Mouse (Mus musculus) CD4-positive helper T cell, adult 2 months (primary cell): ENCODE results near the gene Lrrc8d.

Experiments used
- DNase-seq: peaks from one replicate; pipeline ENCODE4 v3.0.0-alpha.2; 2012; ENCODE audit warnings: low read depth, missing footprints, low spot score

Lrrc8d gene

GRCm38 (mm10) chr5:105715531-105716124 lies 15.9 kb downstream of the Lrrc8d start:
- peak; percentile 64 for DNase-seq

DNA sequence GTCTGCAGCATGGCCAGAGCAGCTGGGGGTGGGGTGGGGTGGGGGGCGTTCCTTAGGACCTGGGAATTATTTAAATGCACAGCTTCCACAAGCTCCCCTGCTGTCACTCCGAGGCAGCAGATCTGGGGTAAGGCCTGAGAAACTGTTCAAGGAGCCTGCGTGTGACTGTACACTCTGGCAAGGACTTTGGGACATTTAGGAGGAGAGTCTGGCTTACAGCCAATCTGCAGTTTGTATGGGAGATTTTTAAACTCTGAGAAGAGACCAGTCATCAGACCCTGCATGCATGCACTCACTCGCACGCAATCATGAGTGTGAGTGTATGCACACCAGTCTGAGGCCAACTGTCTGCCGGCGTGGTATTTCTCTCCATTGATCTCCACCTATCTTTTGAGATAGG lies 17.5 kb downstream of the Lrrc8d start:
- DNase-seq: no peak

DNA sequence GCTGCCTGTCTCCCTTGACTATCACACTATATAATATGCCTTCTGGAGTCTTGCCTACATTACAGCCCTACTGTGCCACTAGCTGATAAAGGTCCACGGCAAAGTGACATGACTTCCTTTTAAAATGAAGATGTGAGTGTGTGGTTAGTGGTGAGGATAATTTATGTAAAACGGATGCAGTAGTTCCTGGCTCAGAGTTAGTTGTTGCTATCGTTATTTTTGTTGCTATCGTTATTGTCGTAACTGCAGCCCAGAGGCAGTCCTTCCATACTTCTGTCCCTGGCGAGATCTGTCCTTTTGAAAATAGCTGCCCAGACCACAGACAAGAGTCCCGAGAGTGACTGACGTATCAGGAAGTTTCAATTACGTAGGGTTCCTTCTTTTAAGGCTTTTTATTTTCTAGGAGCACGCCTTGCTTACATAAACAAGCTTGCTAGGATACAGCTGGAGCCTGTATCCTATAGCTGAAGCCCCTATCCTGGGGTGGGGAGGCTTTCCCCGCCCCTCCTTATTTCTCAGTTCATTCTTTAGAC lies 18.4 kb downstream of the Lrrc8d start:
- DNase-seq: peak; percentile 88

GRCm38 (mm10) chr5:105721267-105721666 lies 21.5 kb downstream of the Lrrc8d start:
- no peak for DNase-seq

- DNase-seq: no peak
Measured at GRCm38 (mm10) chr5:105722807-105723206, 23.0 kb downstream of the Lrrc8d start.

GRCm38 (mm10) chr5:105730193-105730831 lies 30.5 kb downstream of the Lrrc8d start:
- DNase-seq: no peak

GRCm38 (mm10) chr5:105731173-105731626 lies 31.4 kb downstream of the Lrrc8d start:
- peak; percentile 63 for DNase-seq

- peak; percentile 73 for DNase-seq
Measured at GRCm38 (mm10) chr5:105731627-105732432, 32.1 kb downstream of the Lrrc8d start.

GRCm38 (mm10) chr5:105732433-105732891 lies 32.7 kb downstream of the Lrrc8d start:
- DNase-seq: no peak

- no peak for DNase-seq
Measured at GRCm38 (mm10) chr5:105733226-105733625, 33.5 kb downstream of the Lrrc8d start.

DNA sequence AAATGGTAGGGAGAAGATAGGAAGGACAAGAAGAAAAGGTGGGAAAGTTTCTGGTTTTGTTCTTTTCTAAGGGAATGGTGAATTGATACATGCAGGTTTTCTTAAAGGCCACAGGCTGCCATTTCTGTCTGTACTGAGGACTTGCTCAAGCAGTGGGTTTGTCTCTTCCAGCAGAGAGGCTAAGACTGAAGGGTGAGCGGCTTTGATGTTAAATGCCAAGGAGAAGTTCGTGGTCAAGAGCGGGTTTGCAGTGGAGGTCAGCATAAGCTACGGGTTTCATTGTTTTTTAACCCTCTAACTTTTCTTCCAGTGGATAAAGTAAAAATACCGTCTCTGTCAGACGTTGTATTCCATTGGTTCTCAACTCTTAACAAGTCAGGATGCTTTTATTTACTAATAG lies 36.6 kb downstream of the Lrrc8d start:
- no peak for DNase-seq

- no peak for DNase-seq
Measured at GRCm38 (mm10) chr5:105737145-105737544, 37.4 kb downstream of the Lrrc8d start.

- no peak for DNase-seq
Measured at GRCm38 (mm10) chr5:105740437-105740836, 40.7 kb downstream of the Lrrc8d start.

- DNase-seq: no peak
Measured at GRCm38 (mm10) chr5:105742641-105743040, 42.9 kb downstream of the Lrrc8d start.

DNA sequence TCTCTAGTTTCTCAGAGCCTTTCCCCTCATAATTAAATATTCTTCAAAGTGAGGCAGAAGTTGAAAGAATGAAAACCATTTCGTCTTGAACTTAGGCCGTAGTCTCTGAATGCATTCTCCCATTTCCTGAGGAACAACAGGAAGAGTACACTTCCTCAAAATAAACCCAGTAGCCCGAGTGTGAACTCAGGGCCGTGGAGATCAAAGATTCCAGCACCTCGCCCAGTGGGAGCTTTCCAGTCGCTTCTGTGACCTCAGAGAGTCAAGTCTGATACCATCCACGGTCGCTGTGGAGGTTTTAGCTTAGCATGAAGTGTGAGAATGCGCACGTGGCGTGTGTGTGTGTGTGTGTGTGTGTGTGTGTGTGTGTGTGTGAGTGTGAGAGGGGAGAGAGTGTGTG lies 45.6 kb downstream of the Lrrc8d start:
- DNase-seq: no peak

GRCm38 (mm10) chr5:105745927-105746454 lies 46.2 kb downstream of the Lrrc8d start:
- DNase-seq: no peak

DNA sequence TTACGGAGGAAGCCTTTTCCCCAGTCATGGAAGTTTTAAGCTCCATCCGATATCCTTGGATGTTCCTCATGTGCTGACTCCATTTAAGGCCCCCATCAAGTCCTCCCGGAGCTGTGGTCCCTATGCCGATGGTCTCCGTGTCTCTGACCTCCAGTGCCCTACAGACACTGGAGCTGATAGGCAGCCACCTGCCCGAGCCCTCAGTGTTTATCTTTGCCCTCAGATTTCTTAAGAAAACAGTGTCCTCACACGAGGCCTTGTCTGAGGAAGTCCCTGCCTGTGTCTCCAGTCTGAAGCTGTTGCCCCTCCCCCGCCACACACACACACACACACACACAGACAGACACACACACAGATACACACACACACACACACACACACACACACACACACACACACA lies 55.0 kb downstream of the Lrrc8d start:
- DNase-seq: no peak

- no peak for DNase-seq
Measured at GRCm38 (mm10) chr5:105755491-105755890, 55.7 kb downstream of the Lrrc8d start.

DNA sequence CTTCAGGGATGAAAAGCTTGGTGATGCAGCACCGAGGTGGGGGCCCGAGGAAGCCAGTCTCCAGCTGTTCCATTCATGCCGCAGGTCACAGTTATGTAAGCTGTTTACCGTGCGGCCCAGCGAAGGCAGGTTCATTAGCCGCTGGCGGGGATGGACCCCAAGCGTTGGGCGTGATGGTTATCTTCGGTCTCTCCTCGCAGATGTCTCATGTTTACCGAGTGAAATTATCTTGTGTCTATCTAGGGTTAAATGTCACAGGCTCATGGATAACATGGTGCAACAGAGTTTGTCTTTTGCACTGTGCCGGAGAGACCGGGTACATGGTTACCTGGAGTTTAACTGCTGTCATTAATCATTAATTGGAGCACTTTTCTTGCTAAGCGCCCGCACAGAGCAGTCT lies 58.2 kb downstream of the Lrrc8d start:
- DNase-seq: no peak

DNA sequence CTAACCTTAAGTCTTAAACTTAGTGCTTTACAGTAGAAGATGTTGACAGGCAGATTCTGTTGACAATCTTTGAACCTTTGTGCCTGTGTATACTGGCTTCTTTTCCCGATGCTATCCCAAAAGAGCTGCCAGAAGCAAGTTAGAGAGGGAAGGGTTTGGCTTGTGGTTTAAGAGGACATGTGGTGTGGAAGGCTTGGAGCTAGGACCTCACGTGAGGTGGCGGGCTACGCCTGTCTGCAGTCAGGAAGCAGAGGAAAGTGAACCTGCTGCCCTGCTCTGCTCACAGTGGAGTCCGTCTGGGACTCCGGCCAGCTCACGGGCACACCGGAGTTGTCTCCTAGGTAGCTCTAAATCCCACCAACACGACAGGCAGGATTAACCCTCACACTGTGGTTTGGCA lies 59.1 kb downstream of the Lrrc8d start:
- no peak for DNase-seq

GRCm38 (mm10) chr5:105761848-105762482 lies 62.2 kb downstream of the Lrrc8d start:
- no peak for DNase-seq

DNA sequence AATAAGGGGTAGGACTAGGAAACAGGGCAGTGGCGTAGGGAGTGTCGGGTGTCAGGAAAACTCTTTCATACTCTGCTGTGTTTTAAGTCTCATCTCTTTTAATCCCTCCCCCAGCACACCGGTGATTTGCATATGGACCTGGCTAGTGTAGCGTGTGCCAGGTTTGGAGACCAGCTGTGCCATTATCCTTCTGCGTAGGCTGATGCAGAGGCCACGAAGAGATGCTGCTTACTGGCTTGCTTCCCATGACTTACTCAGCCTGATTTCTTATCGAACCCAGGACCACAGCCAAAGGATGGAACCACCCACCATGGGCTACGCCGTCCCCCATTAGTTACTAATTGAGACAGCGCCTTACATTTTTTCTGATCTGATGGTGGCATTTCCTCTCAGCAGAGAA lies 64.6 kb downstream of the Lrrc8d start:
- no peak for DNase-seq
